Mouse (Mus musculus) liver, adult 2 months (tissue): ENCODE measurements at regions not wholly inside any gene's neighbourhood (a gene's known extent, or its start where the extent isn't known, plus 50 kb on each side); places are given as distances from the start of the nearest gene placed in this dataset.

Experiments used
- DNase-seq: peaks from one replicate; pipeline ENCODE4 v3.0.0-alpha.2; 2011; ENCODE audit warnings: low read depth, low spot score; ENCODE audit errors: extremely low read depth
- H3K27ac ChIP-seq: fragments of 200-500 bp; replicated peaks from 2 replicates; pipeline ENCODE4 v1.5.1; 2012; ENCODE audit warnings: low read depth, mild to moderate bottlenecking, control low read depth, inconsistent platforms, low read length; ENCODE audit not compliant: insufficient read depth
- H3K27me3 ChIP-seq: fragments of 200-500 bp; 2 replicates; pipeline ENCODE4 v1.6.1; 2012; ENCODE audit warnings: mild to moderate bottlenecking, moderate library complexity, low read length, inconsistent platforms; ENCODE audit not compliant: control insufficient read depth, insufficient read depth
- H3K36me3 ChIP-seq: fragments of 200-500 bp; 2 replicates; pipeline ENCODE4 v1.6.1; 2012; ENCODE audit warnings: low read length, inconsistent platforms; ENCODE audit not compliant: control insufficient read depth, insufficient read depth
- H3K4me1 ChIP-seq: fragments of 200-500 bp; 2 replicates; pipeline ENCODE4 v1.6.1; 2011; ENCODE audit warnings: low read length; ENCODE audit not compliant: control insufficient read depth, insufficient read depth
- H3K4me3 ChIP-seq: fragments of 200-500 bp; 2 replicates; pipeline ENCODE4 v1.5.1; 2011; ENCODE audit warnings: low read depth, mild to moderate bottlenecking, control low read depth, low read length, moderate library complexity; ENCODE audit not compliant: insufficient read depth
- H3K79me2 ChIP-seq: fragments of 200-500 bp; 2 replicates; pipeline ENCODE4 v1.6.1; 2012; ENCODE audit warnings: inconsistent platforms, mild to moderate bottlenecking, low read length, moderate library complexity; ENCODE audit not compliant: control insufficient read depth, insufficient read depth
- H3K9ac ChIP-seq: fragments of 200-500 bp; 2 replicates; pipeline ENCODE4 v1.6.1; 2012; ENCODE audit warnings: low read depth, mild to moderate bottlenecking, control low read depth, inconsistent platforms, low read length
- CTCF ChIP-seq: fragments of 200-500 bp; IDR thresholded peaks from 2 replicates; pipeline ENCODE4 v1.5.1; 2011; ENCODE audit warnings: low read depth, low read length, control low read depth
- POLR2A ChIP-seq: fragments of 200-500 bp; IDR thresholded peaks from 2 replicates; pipeline ENCODE4 v1.6.1; 2011; ENCODE audit warnings: low read length, control low read depth; ENCODE audit not compliant: insufficient read depth; ENCODE audit errors: extremely low read depth
- WGBS: fragments of 180-500 bp; shearing (Covaris S2); methylation state at CpG from one replicate; pipeline ENCODE4 v1.1.7; 2018; 5-methylcytosine and 5-hydroxymethylcytosine counted together

- Histone ChIP-seq H3K27me3 (no peaks in the 10 kb centered on the region; the same call in 1 of the 2 replicates), H3K79me2 (no peaks in the 10 kb centered on the region), H3K4me1 (peaks cover 22% of the 10 kb centered on the region), H3K27ac (peak overlapping the region; percentile 29), H3K9ac (no peak overlapping the region), H3K4me3 (no peak overlapping the region), H3K36me3 (no peaks in the 10 kb centered on the region)
- 10% methylated on average over 1 of the region's 1 CpGs for WGBS
- peak; percentile 94 for DNase-seq
- TF ChIP-seq CTCF (no peak), POLR2A (no peak)
Observed at GRCm38 (mm10) chr19:49372921-49373320, 1167.1 kb downstream of the Sorcs3 start.

GRCm38 (mm10) chr19:49374295-49374694, 1168.5 kb downstream of the Sorcs3 start:
- WGBS = 83% methylated on average over 2 of the region's 2 CpGs
- H3K4me1 ChIP-seq = peaks cover 22% of the 10 kb centered on the region
- no peaks in the 10 kb centered on the region; the same call in 1 of the 2 replicates for H3K27me3 ChIP-seq
- no peaks in the 10 kb centered on the region for H3K36me3 ChIP-seq
- DNase-seq = no peak
- TF ChIP-seq POLR2A (no peak), CTCF (no peak)
- no peak overlapping the region for H3K4me3 ChIP-seq
- H3K9ac ChIP-seq = no peak overlapping the region
- no peak overlapping the region for H3K27ac ChIP-seq
- H3K79me2 ChIP-seq = no peaks in the 10 kb centered on the region

GRCm38 (mm10) chr19:49374926-49375325, 1169.1 kb downstream of the Sorcs3 start:
- Histone ChIP-seq H3K27ac (no peak overlapping the region), H3K36me3 (no peaks in the 10 kb centered on the region), H3K9ac (no peak overlapping the region), H3K27me3 (no peaks in the 10 kb centered on the region; the same call in 1 of the 2 replicates), H3K4me1 (peaks cover 22% of the 10 kb centered on the region), H3K4me3 (no peak overlapping the region), H3K79me2 (no peaks in the 10 kb centered on the region)
- TF ChIP-seq POLR2A (no peak), CTCF (no peak)
- DNase-seq = no peak
- WGBS = 92% methylated on average over 3 of the region's 3 CpGs

DNA sequence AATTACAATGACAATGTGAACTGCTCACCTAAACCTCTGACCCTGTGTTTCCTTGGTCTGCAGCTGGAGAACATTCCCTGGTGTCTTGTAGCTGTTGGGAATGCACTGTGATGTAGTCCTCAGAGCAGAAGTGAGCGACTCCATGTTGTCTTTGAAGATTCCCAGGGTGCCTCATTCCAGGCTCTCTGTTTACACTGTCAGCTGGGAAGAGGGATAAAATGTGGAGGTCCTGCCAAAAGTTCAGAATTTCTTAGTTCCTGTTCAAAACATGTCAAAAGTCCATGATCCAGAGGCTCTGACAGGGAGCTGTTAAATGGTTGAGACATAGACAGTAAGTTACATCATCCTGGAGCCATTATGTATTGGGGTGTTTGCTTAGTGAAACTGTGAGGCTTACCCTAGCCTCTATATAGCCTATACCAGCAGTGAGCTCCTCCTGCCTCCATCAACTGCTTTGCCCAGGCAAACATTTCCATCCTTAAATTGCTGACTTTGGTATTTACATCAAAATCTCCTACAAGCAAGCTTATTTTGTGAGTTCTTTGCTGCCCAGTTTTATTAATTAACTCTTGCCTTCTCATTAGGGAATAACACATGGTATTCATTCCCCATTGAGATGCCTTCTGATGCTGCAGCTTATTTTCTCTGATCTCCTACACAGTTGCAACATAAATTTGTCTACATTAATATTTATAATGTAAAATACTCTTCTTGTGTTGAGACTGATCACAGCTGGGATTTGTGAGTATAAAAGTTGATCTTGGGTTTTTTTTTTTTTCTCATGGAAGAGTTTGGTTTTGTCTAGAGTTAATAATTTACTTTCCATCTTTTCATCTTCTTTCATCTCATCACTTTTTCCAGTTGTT, 1170.2 kb downstream of the Sorcs3 start:
- Histone ChIP-seq H3K27ac (0 out of 2 replicates have a peak overlapping the region, but pooled peaks have one; percentile 9), H3K9ac (no peak overlapping the region), H3K27me3 (no peaks in the 10 kb centered on the region; the same call in 1 of the 2 replicates), H3K79me2 (no peaks in the 10 kb centered on the region), H3K36me3 (no peaks in the 10 kb centered on the region), H3K4me3 (no peak overlapping the region), H3K4me1 (peaks cover 22% of the 10 kb centered on the region)
- DNase-seq = peak; percentile 95
- 8% methylated on average over 1 of the region's 1 CpGs for WGBS
- no peak for TF ChIP-seq POLR2A
- TF ChIP-seq CTCF = no peak

- 75% methylated on average over 3 of the region's 3 CpGs for WGBS
- H3K27me3 ChIP-seq = no peaks in the 10 kb centered on the region
- no peak for DNase-seq
- no peak for TF ChIP-seq CTCF
- TF ChIP-seq POLR2A = no peak
- no peak overlapping the region for H3K9ac ChIP-seq
- no peak overlapping the region for H3K4me3 ChIP-seq
- H3K4me1 ChIP-seq = peaks cover 7% of the 10 kb centered on the region
- H3K79me2 ChIP-seq = no peaks in the 10 kb centered on the region
- H3K36me3 ChIP-seq = no peaks in the 10 kb centered on the region
- no peak overlapping the region for H3K27ac ChIP-seq
Observed at GRCm38 (mm10) chr19:49379646-49380045, 1173.8 kb downstream of the Sorcs3 start.

- TF ChIP-seq CTCF (no peak), POLR2A (no peak)
- Histone ChIP-seq H3K4me1 (no peaks in the 10 kb centered on the region), H3K4me3 (no peak overlapping the region), H3K9ac (no peak overlapping the region), H3K79me2 (no peaks in the 10 kb centered on the region), H3K36me3 (no peaks in the 10 kb centered on the region), H3K27me3 (no peaks in the 10 kb centered on the region), H3K27ac (no peak overlapping the region)
- 83% methylated on average over 2 of the region's 2 CpGs for WGBS
- no peak for DNase-seq
Observed at GRCm38 (mm10) chr19:49396257-49396656, 1190.4 kb downstream of the Sorcs3 start.
